Mouse (Mus musculus) CH12.LX (cell line): ENCODE results near the gene Smox. TPM values are rescaled to one million over a fixed set of nuclear protein-coding genes. Genes with fewer than 3 reads are reported as not detected.

ENCODE experiments used
- DNase-seq: peaks from one replicate; pipeline ENCODE4 v3.0.0-alpha.2; 2013; ENCODE audit errors: extremely low read depth
- H3K27ac ChIP-seq: 2 replicates; pipeline ENCODE4 v1.5.1; 2012; ENCODE audit warnings: low read depth, mild to moderate bottlenecking, control low read depth, moderate library complexity; ENCODE audit not compliant: insufficient read depth
- H3K27me3 ChIP-seq: replicated peaks from 2 replicates; pipeline ENCODE3; 2012; ENCODE audit warnings: inconsistent platforms
- H3K36me3 ChIP-seq, 2 experiments: replicated peaks in 1 of 2; 2 replicates each; pipeline versions ENCODE3 to v1.6.1; 2012; ENCODE audit warnings: inconsistent platforms in 1 of 2, low read length in 1 of 2, mild to moderate bottlenecking in 1 of 2, mixed read lengths in 1 of 2, moderate library complexity in 1 of 2; ENCODE audit not compliant: control insufficient read depth in 1 of 2, insufficient read depth in 1 of 2
- H3K4me1 ChIP-seq, 2 experiments: 2 replicates each; pipeline ENCODE4 v1.6.1; 2012; ENCODE audit warnings: inconsistent platforms in 1 of 2, moderate library complexity in 1 of 2; ENCODE audit not compliant: insufficient read depth in 2 of 2, control insufficient read depth in 1 of 2
- H3K4me2 ChIP-seq: 2 replicates; pipeline ENCODE4 v1.6.1; 2012; ENCODE audit warnings: low read depth, mild to moderate bottlenecking, control low read depth; ENCODE audit not compliant: poor library complexity, insufficient read depth, severe bottlenecking
- H3K4me3 ChIP-seq, 3 experiments: fragments of 150-350 bp in 1 of 3; sonication (generic) in 1 of 3; replicated peaks in 1 of 3; 2 replicates each; pipeline versions ENCODE3 to v1.5.1; 2011 to 2012; ENCODE audit warnings: low read depth in 2 of 3, low read length in 2 of 3, mild to moderate bottlenecking in 2 of 3, moderate library complexity in 2 of 3, control low read depth in 1 of 3, improper control_type of control experiment in 1 of 3, inconsistent platforms in 1 of 3, mixed read lengths in 1 of 3; ENCODE audit not compliant: poor library complexity in 1 of 3
- H3K79me2 ChIP-seq: replicated peaks from 2 replicates; pipeline ENCODE4 v1.6.1; 2012; ENCODE audit warnings: mild to moderate bottlenecking, moderate library complexity; ENCODE audit not compliant: control insufficient read depth, poor library complexity, insufficient read depth, severe bottlenecking; ENCODE audit errors: extremely low read depth
- H3K9ac ChIP-seq: 2 replicates; pipeline ENCODE4 v1.6.1; 2012; ENCODE audit warnings: low read depth, mild to moderate bottlenecking, control low read depth, moderate library complexity; ENCODE audit not compliant: insufficient read depth
- H3K9me3 ChIP-seq: replicated peaks from 2 replicates; pipeline ENCODE3; 2012; ENCODE audit warnings: low read length, inconsistent platforms, mixed read lengths
- CHD1 ChIP-seq: IDR thresholded peaks from 2 replicates; pipeline ENCODE4 v1.6.1; 2012; ENCODE audit warnings: low read depth, low read length, improper control_type of control experiment, inconsistent platforms
- CTCF ChIP-seq, 2 experiments: IDR thresholded peaks in 1 of 2; conservative IDR thresholded peaks in 1 of 2; 2 replicates each; pipeline ENCODE4 v1.5.1; 2011 to 2012; ENCODE audit warnings: low read depth in 2 of 2, low read length in 2 of 2, improper control_type of control experiment in 1 of 2, inconsistent platforms in 1 of 2, mild to moderate bottlenecking in 1 of 2, moderate library complexity in 1 of 2
- ELF1 ChIP-seq: IDR thresholded peaks from 2 replicates; pipeline ENCODE4 v1.6.1; 2014; ENCODE audit warnings: low read depth, mild to moderate bottlenecking, inconsistent platforms, low read length, improper control_type of control experiment
- EP300 ChIP-seq: IDR thresholded peaks from 2 replicates; pipeline ENCODE4 v1.6.1; 2011; ENCODE audit warnings: low read length, improper control_type of control experiment
- GABPA ChIP-seq: IDR thresholded peaks from 2 replicates; pipeline ENCODE4 v1.6.1; 2012; ENCODE audit warnings: low read depth, low read length, improper control_type of control experiment, inconsistent platforms; ENCODE audit not compliant: insufficient replicate concordance
- JUN ChIP-seq: IDR thresholded peaks from 2 replicates; pipeline ENCODE4 v1.6.1; 2011; ENCODE audit warnings: low read depth, mild to moderate bottlenecking, low read length, improper control_type of control experiment, moderate library complexity; ENCODE audit not compliant: insufficient read depth
- KAT2A ChIP-seq: IDR thresholded peaks from 2 replicates; pipeline ENCODE4 v1.6.1; 2012; ENCODE audit warnings: low read length, improper control_type of control experiment, inconsistent platforms; ENCODE audit not compliant: insufficient replicate concordance
- MAFK ChIP-seq: IDR thresholded peaks from 2 replicates; pipeline ENCODE4 v1.6.1; 2011; ENCODE audit warnings: low read length, improper control_type of control experiment; ENCODE audit not compliant: insufficient replicate concordance
- POLR2A ChIP-seq: IDR thresholded peaks from 2 replicates; pipeline ENCODE4 v1.6.1; 2011; ENCODE audit warnings: low read depth, mild to moderate bottlenecking, improper control_type of control experiment, low read length
- RAD21 ChIP-seq: IDR thresholded peaks from 2 replicates; pipeline ENCODE4 v1.6.1; 2011; ENCODE audit warnings: low read depth, mild to moderate bottlenecking, low read length, improper control_type of control experiment, moderate library complexity
- RCOR1 ChIP-seq: conservative IDR thresholded peaks from 2 replicates; pipeline ENCODE4 v1.6.1; 2012; ENCODE audit warnings: low read depth, mild to moderate bottlenecking, inconsistent platforms, low read length, improper control_type of control experiment
- SIN3A ChIP-seq: IDR thresholded peaks from 2 replicates; pipeline ENCODE4 v1.6.1; 2012; ENCODE audit warnings: low read length, improper control_type of control experiment, inconsistent platforms
- SMC3 ChIP-seq: IDR thresholded peaks from 2 replicates; pipeline ENCODE4 v1.6.1; 2011; ENCODE audit warnings: low read depth, low read length, improper control_type of control experiment
- TBP ChIP-seq: conservative IDR thresholded peaks from 2 replicates; pipeline ENCODE4 v1.6.1; 2011; ENCODE audit warnings: low read depth, low read length, improper control_type of control experiment
- USF2 ChIP-seq: conservative IDR thresholded peaks from 2 replicates; pipeline ENCODE4 v1.6.1; 2011; ENCODE audit warnings: low read depth, low read length, improper control_type of control experiment
- ZC3H11A ChIP-seq: IDR thresholded peaks from 2 replicates; pipeline ENCODE4 v1.6.1; 2012; ENCODE audit warnings: low read depth, mild to moderate bottlenecking, inconsistent platforms, low read length, improper control_type of control experiment
- ZKSCAN1 ChIP-seq: IDR thresholded peaks from 2 replicates; pipeline ENCODE4 v1.6.1; 2012; ENCODE audit warnings: low read depth, inconsistent platforms, low read length, improper control_type of control experiment, borderline replicate concordance
- ZMIZ1 ChIP-seq: IDR thresholded peaks from 2 replicates; pipeline ENCODE4 v1.6.1; 2012; ENCODE audit warnings: low read depth, mild to moderate bottlenecking, inconsistent platforms, low read length, improper control_type of control experiment
- ZNF384 ChIP-seq: IDR thresholded peaks from 2 replicates; pipeline ENCODE4 v1.6.1; 2012; ENCODE audit warnings: low read depth, low read length, improper control_type of control experiment, inconsistent platforms
- dilution Hi-C: fragments of 300-500 bp; cut with MboI; formaldehyde crosslinking; loops from 2 replicates; pipeline ENCODE4 v1.14.3; 2020; ENCODE audit warnings: low sequenced_read_pairs; ENCODE audit not compliant: extremely low pct_unique_long_range_greater_than_20kb, extremely low pct_ligation_motif_present
- in situ Hi-C: fragments of 300-500 bp; cut with MboI; formaldehyde crosslinking; loops from 3 replicates; pipeline ENCODE4 v1.14.3; 2019; ENCODE audit warnings: low sequenced_read_pairs, low pct_ligation_motif_present, low pct_unique_long_range_greater_than_20kb, mixed read lengths
- polyA plus RNA-seq: library from polyadenylated mRNA; unstranded; fragments of >175 nt; gene quantifications from 2 replicates; pipeline ENCODE4 v1.2.1, GENCODE M21; 2012; ENCODE audit warnings: low read depth; ENCODE audit not compliant: insufficient read length
- total RNA-seq, 2 experiments: library from RNA; depleted of rRNA; stranded (reverse); fragments of 300-350 nt in 1 of 2; fragments of >200 nt in 1 of 2; gene quantifications; 2 replicates each; pipeline ENCODE4 v1.2.3; 2012 to 2014

The Smox gene
- total and polyA plus RNA-seq, 3 experiments, result 3.3 to 7.6 (median 4.4) TPM

- DNase-seq, result no peak
- H3K36me3 ChIP-seq, result no peaks in the 10 kb centered on the region
- no peak overlapping the region for H3K4me3 ChIP-seq
- peaks cover 17 to 26% of the 10 kb centered on the region in 2 experiments for H3K4me1 ChIP-seq
- dilution Hi-C loops (no loop called here), in situ Hi-C loops (no loop called here)
- no peaks in the 10 kb centered on the region for H3K27me3 ChIP-seq
- no peak overlapping the region for H3K4me2 ChIP-seq
- TF ChIP-seq CHD1 (no peak), SIN3A (no peak)
- no peaks in the 10 kb centered on the region for H3K9me3 ChIP-seq
- no peaks in the 10 kb centered on the region for H3K79me2 ChIP-seq
- no peak overlapping the region for H3K9ac ChIP-seq
- H3K27ac ChIP-seq, result peak overlapping the region; percentile 63
Observed at GRCm38 (mm10) chr2:131443891-131444190, 47.5 kb upstream of the Smox start.

GRCm38 (mm10) chr2:131446416-131446982 is 44.8 kb upstream of the Smox start:
- in situ Hi-C loops, result no loop called here
- H3K27ac ChIP-seq, result no peak overlapping the region

DNA sequence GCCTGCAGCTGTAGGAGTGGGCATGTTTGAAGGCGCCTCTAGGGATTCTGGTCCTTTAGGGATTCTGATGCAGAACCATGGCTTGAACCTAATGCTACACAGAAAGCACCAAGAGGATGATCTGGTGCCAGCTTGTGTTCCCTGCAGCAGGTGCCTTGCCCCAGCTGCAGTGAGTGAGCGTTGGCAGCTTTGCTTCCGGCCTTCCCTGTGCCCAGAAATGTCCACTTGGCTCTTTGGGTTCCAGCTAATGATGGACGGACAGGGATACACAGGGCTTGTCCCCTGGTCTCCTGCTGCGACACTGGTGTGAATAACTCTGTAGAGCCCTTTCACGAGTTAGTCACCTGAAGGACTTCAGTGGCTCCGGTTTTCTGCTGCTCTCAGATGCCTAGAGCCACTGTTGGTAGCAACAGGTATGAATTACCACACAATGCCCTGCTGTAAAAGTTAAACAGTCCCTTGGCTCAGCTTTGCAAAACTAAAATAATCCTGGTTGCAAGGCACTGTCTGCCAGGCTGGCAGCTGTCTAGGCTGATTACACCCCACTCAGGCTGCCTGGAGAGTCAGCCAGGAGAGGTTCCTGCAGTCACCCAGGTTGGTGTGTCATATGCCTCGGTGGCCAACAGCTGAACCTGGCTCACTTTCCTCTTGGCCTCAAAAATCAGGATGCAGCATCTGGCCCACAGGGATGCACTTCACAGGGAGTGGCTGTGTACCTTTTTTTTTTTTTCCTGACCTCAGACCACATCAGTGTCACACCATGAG is 43.5 kb upstream of the Smox start:
- Histone ChIP-seq H3K36me3 (no peaks in the 10 kb centered on the region), H3K9me3 (no peaks in the 10 kb centered on the region), H3K4me1 (peaks cover 10 to 28% of the 10 kb centered on the region in 2 experiments), H3K27ac (no peak overlapping the region), H3K27me3 (no peaks in the 10 kb centered on the region), H3K4me2 (no peak overlapping the region), H3K9ac (no peak overlapping the region), H3K79me2 (no peaks in the 10 kb centered on the region), H3K4me3 (no peak overlapping the region)
- no peak for DNase-seq
- dilution Hi-C loops (no loop called here), in situ Hi-C loops (no loop called here)
- TF ChIP-seq KAT2A (no peak), USF2 (no peak), TBP (no peak), ZNF384 (no peak), GABPA (no peak), ELF1 (no peak), RCOR1 (no peak), JUN (no peak), ZKSCAN1 (no peak), MAFK (no peak)

More at GRCm38 (mm10) chr2:131446416-131446982, 44.8 kb upstream of the Smox start:
- Histone ChIP-seq H3K4me1 (peaks cover 14 to 33% of the 10 kb centered on the region in 2 experiments), H3K27me3 (no peaks in the 10 kb centered on the region)
- TF ChIP-seq CTCF (conservative IDR thresholded peaks at IDR 0.05 in 1 of 2, IDR thresholded peaks at IDR 0.05 in 1 of 2; ENCODE audit: low read depth in 2 of 2, low read length in 2 of 2) (no peak), RAD21 (no peak), CHD1 (no peak), SIN3A (no peak), EP300 (no peak), ZMIZ1 (no peak), MAFK (no peak), JUN (no peak), SMC3 (no peak), ZC3H11A (no peak), POLR2A (no peak)
- TF ChIP-seq, all 38 proteins: peak for 0
- Histone ChIP-seq H3K79me2 (no peaks in the 10 kb centered on the region), H3K9me3 (no peaks in the 10 kb centered on the region), H3K4me3 (no peak overlapping the region), H3K4me2 (no peak overlapping the region), H3K36me3 (no peaks in the 10 kb centered on the region), H3K9ac (no peak overlapping the region)
- DNase-seq, result no peak
- dilution Hi-C loops, result no loop called here
